ENCODE assay signal across 25 mouse cellular contexts in the genomic region with DNA sequence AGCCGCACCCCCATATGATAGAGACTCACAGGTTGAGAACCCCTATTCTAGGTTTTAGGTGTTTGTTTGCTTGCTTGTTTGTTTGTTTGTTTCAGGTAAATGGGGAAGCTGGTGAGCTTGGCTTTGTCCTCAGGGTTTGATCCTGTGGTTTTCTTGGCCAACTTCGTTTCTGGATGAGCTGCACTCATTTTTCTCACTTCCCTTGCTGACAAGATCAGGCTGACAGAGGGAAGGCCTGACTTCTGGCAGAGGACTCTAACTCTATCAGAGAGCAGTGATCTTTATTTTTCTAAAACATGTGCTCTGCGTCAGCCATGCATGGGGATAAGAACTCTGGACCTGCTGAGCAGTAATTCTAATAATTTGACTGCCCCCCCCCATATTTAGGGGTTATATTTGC. TPM values are rescaled to one million over a fixed set of nuclear protein-coding genes. Genes with fewer than 3 reads are reported as not detected.
"Had no signal": no experiment of that assay in that cellular context is flagged by ENCODE, and none has a peak within 500 bp of the region (broad histone marks: within the 10 kb centered on the region; RNA-seq: fewer than 3 reads in every experiment).

No protein-coding gene starts in this region.

- H3K36me3 ChIP-seq: hindbrain, embryonic 10.5 days; hindbrain, embryonic 12.5 days; intestine, embryonic 15.5 days; limb, embryonic 13.5 days; limb, embryonic 15.5 days; liver, embryonic 12.5 days had no signal

- H3K27ac ChIP-seq: heart, adult 2 months; hindbrain, embryonic 10.5 days; hindbrain, embryonic 12.5 days; hindbrain, embryonic 14.5 days; intestine, embryonic 15.5 days; layer of hippocampus, adult 2 months; left cerebral cortex, adult 2 months; limb, embryonic 13.5 days; limb, embryonic 15.5 days; liver, embryonic 12.5 days; liver, embryonic 14.5 days had no signal

- DNase-seq: gastrocnemius, postnatal 14 days; gastrocnemius, postnatal 36 days; heart, adult 2 months; heart, postnatal 10 days; heart, postnatal 4 days; kidney, adult 18-20 months; kidney, adult 8-10 months; kidney, postnatal 25 days; kidney, postnatal 4 days; left cerebral cortex, postnatal 4 days had no signal

- H3K4me3 ChIP-seq: heart, adult 2 months; hindbrain, embryonic 10.5 days; hindbrain, embryonic 12.5 days; intestine, embryonic 15.5 days; layer of hippocampus, adult 2 months; left cerebral cortex, adult 2 months; limb, embryonic 13.5 days; limb, embryonic 15.5 days; liver, embryonic 12.5 days had no signal

- H3K9me3 ChIP-seq: hindbrain, embryonic 10.5 days; hindbrain, embryonic 12.5 days; intestine, embryonic 15.5 days; limb, embryonic 13.5 days; limb, embryonic 15.5 days; liver, embryonic 12.5 days had no signal

- H3K9ac ChIP-seq: hindbrain, embryonic 12.5 days; hindbrain, embryonic 14.5 days; intestine, embryonic 15.5 days; limb, embryonic 13.5 days; limb, embryonic 15.5 days; liver, embryonic 12.5 days; liver, embryonic 14.5 days had no signal

- H3K4me2 ChIP-seq: heart, embryonic 11.5 days; hindbrain, embryonic 12.5 days; hindbrain, embryonic 14.5 days; intestine, embryonic 15.5 days; limb, embryonic 13.5 days; limb, embryonic 15.5 days; liver, embryonic 12.5 days had no signal

- ATAC-seq: hindbrain, embryonic 16.5 days; inflammation-experienced regulatory T-cells, adult 6 months; intestine, embryonic 15.5 days; intestine, postnatal 0 days; liver, embryonic 12.5 days had no signal

- H3K4me1 ChIP-seq: hindbrain, embryonic 10.5 days; hindbrain, embryonic 12.5 days; intestine, embryonic 15.5 days; limb, embryonic 13.5 days; limb, embryonic 15.5 days; liver, embryonic 12.5 days had no signal

- H3K27me3 ChIP-seq: hindbrain, embryonic 12.5 days; intestine, embryonic 15.5 days; limb, embryonic 13.5 days; limb, embryonic 15.5 days; liver, embryonic 12.5 days had no signal

RNA-seq across cellular contexts. Expression of a gene that starts 14.4 kb away (rescaled TPM):
- polyA plus RNA-seq: inflammation-experienced regulatory T-cells, adult 6 months; intestine, postnatal 0 days; liver, adult 2 months had no signal
